Mouse (Mus musculus): ENCODE data around the gene Tmem266. TPM values are rescaled to one million over a fixed set of nuclear protein-coding genes. Genes with fewer than 3 reads are reported as not detected.

The Tmem266 gene
- polyA plus RNA-seq, 1 experiment from 2014 or later = 0.74 TPM

DNA sequence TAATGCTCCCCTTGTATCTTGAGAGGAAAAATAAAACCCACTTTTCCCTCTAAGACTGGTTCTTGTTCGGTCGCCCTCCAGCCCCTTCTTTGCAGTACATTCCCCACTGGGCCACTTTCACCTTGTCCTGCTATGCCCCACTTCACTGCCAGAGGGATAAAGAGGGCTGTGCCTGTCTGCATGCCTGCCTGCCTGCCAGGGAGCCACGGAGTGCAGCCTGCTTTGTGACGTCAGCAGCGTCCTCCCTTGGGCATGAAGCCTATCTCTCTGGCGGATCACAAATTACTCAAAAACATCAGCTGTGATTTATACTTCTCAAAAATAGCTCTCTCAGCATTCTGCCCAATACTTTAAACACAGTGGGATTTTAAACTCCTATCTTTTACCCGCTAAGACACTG lies 6.2 kb downstream of the Tmem266 start:
- no peak overlapping the region for H3K9ac ChIP-seq
- no peak overlapping the region for H3K27ac ChIP-seq
- peaks cover 5% of the 10 kb centered on the region; the same call in 1 of the 2 replicates for H3K9me3 ChIP-seq
- WGBS = 23% methylated on average over 7 of the region's 7 CpGs
- peaks cover 38% of the 10 kb centered on the region for H3K27me3 ChIP-seq
- H3K4me1 ChIP-seq = peaks cover 28% of the 10 kb centered on the region
- H3K36me3 ChIP-seq = no peaks in the 10 kb centered on the region
- no peak overlapping the region for H3K4me3 ChIP-seq
- no peak for ATAC-seq (ENCODE audit: insufficient number of reproducible peaks, insufficient read depth, low FRiP score, low TSS enrichment, low read depth)
- H3K4me2 ChIP-seq = peak overlapping the region; percentile 21; the same call in 1 of the 2 replicates

DNA sequence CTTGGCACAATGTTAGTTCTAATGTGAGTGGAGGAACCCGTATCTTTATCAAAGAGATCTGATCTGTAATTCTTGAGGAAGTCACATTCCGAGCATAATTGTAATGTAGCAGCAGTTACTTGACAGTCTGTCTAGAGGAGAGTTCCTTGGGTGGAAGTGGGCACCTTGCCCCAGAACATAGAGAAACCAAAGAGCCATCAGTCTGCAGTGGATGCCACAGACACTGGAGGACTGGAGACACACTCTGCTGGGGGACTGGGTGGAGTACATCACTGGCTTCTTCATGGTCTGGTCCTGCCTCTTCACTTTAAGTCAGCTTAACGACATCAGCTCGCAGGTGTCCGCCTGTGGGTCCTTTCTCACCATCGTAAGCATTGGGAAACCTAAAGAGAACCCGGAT lies 17.5 kb downstream of the Tmem266 start:
- Histone ChIP-seq H3K36me3 (no peaks in the 10 kb centered on the region), H3K4me1 (no peaks in the 10 kb centered on the region), H3K9me3 (no peaks in the 10 kb centered on the region), H3K4me2 (no peak overlapping the region), H3K4me3 (no peak overlapping the region), H3K9ac (no peak overlapping the region), H3K27ac (no peak overlapping the region), H3K27me3 (no peaks in the 10 kb centered on the region)
- 81% methylated on average over 7 of the region's 7 CpGs for WGBS
- no peak for ATAC-seq (ENCODE audit: insufficient number of reproducible peaks, insufficient read depth, low FRiP score, low TSS enrichment, low read depth)

DNA sequence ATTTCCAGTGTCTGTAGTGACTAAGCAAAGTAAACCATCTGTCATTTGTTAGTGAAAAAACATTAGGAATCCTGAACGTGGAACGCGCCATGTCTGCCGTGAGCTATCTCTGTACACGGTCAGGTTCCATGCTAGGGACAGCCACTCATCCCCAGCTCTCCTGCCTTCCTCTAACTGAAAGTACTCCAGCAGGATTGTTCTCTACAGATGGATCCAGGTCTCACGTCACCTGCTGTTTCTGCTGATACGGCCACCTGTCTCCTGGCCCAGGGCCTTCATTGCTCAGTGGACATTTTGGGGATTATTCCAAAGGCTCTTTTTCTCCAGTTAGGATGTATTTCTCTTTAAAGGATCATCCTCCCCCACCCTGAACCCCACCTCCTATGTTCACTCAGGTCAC lies 18.6 kb downstream of the Tmem266 start:
- Histone ChIP-seq H3K36me3 (no peaks in the 10 kb centered on the region), H3K27me3 (no peaks in the 10 kb centered on the region), H3K4me2 (no peak overlapping the region), H3K4me3 (no peak overlapping the region), H3K27ac (no peak overlapping the region), H3K9ac (no peak overlapping the region), H3K9me3 (no peaks in the 10 kb centered on the region), H3K4me1 (no peaks in the 10 kb centered on the region)
- no peak for ATAC-seq (ENCODE audit: insufficient number of reproducible peaks, insufficient read depth, low FRiP score, low TSS enrichment, low read depth)
- 89% methylated on average over 7 of the region's 7 CpGs for WGBS

DNA sequence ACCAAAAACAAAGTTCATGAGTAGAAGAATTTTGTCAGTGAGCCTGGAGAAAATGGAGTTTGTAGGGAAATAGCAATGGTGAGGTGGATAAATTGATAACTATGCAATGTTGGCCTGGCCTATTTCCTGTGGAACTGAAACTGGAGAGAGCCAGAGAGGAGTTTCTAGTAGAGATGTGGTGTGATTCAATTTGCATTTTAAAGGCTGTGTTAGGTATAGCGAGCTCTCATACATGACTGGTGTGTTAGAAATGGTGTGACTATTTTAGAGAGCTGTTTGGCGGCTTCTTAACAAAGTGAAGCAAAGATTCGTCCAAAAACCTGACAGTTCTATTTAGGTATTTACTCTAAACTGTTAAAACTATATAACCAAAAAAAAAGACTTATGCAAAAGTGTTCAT lies 22.0 kb downstream of the Tmem266 start:
- Histone ChIP-seq H3K9ac (no peak overlapping the region), H3K27me3 (no peaks in the 10 kb centered on the region), H3K4me2 (no peak overlapping the region), H3K36me3 (no peaks in the 10 kb centered on the region), H3K4me3 (no peak overlapping the region), H3K27ac (no peak overlapping the region), H3K4me1 (no peaks in the 10 kb centered on the region), H3K9me3 (no peaks in the 10 kb centered on the region)
- WGBS = 86% methylated on average over 3 of the region's 3 CpGs
- no peak for ATAC-seq (ENCODE audit: insufficient number of reproducible peaks, insufficient read depth, low FRiP score, low TSS enrichment, low read depth)

GRCm38 (mm10) chr9:55354686-55355085 lies 28.0 kb downstream of the Tmem266 start:
- Histone ChIP-seq H3K9me3 (no peaks in the 10 kb centered on the region), H3K27ac (no peak overlapping the region), H3K4me1 (no peaks in the 10 kb centered on the region), H3K4me2 (no peak overlapping the region), H3K36me3 (no peaks in the 10 kb centered on the region), H3K4me3 (no peak overlapping the region), H3K27me3 (no peaks in the 10 kb centered on the region), H3K9ac (no peak overlapping the region)
- 79% methylated on average over 3 of the region's 3 CpGs for WGBS
- no peak for ATAC-seq (ENCODE audit: insufficient number of reproducible peaks, insufficient read depth, low FRiP score, low TSS enrichment, low read depth)

GRCm38 (mm10) chr9:55355270-55355834 lies 28.6 kb downstream of the Tmem266 start:
- WGBS = 60% methylated on average over 8 of the region's 8 CpGs
- H3K36me3 ChIP-seq = no peaks in the 10 kb centered on the region
- H3K4me3 ChIP-seq = no peak overlapping the region

GRCm38 (mm10) chr9:55357164-55357563 lies 30.5 kb downstream of the Tmem266 start:
- Histone ChIP-seq H3K4me3 (no peak overlapping the region), H3K27me3 (no peaks in the 10 kb centered on the region), H3K27ac (no peak overlapping the region), H3K4me2 (no peak overlapping the region), H3K36me3 (no peaks in the 10 kb centered on the region), H3K4me1 (no peaks in the 10 kb centered on the region), H3K9ac (no peak overlapping the region), H3K9me3 (no peaks in the 10 kb centered on the region)
- WGBS = 73% methylated on average over 1 of the region's 1 CpGs
- no peak for ATAC-seq (ENCODE audit: insufficient number of reproducible peaks, insufficient read depth, low FRiP score, low TSS enrichment, low read depth)

More at GRCm38 (mm10) chr9:55355270-55355834, 28.6 kb downstream of the Tmem266 start:
- Histone ChIP-seq H3K4me2 (no peak overlapping the region), H3K9me3 (no peaks in the 10 kb centered on the region), H3K27ac (no peak overlapping the region), H3K9ac (no peak overlapping the region), H3K4me1 (no peaks in the 10 kb centered on the region), H3K27me3 (no peaks in the 10 kb centered on the region)
- ATAC-seq (ENCODE audit: insufficient number of reproducible peaks, insufficient read depth, low FRiP score, low TSS enrichment, low read depth) = no peak

GRCm38 (mm10) chr9:55360372-55360771 lies 33.7 kb downstream of the Tmem266 start:
- no peak overlapping the region for H3K4me2 ChIP-seq
- no peaks in the 10 kb centered on the region for H3K4me1 ChIP-seq
- ATAC-seq (ENCODE audit: insufficient number of reproducible peaks, insufficient read depth, low FRiP score, low TSS enrichment, low read depth) = no peak
- no peaks in the 10 kb centered on the region for H3K27me3 ChIP-seq
- WGBS = 80% methylated on average over 3 of the region's 3 CpGs
- no peaks in the 10 kb centered on the region for H3K9me3 ChIP-seq
- H3K4me3 ChIP-seq = no peak overlapping the region
- H3K9ac ChIP-seq = no peak overlapping the region
- no peak overlapping the region for H3K27ac ChIP-seq
- no peaks in the 10 kb centered on the region for H3K36me3 ChIP-seq

DNA sequence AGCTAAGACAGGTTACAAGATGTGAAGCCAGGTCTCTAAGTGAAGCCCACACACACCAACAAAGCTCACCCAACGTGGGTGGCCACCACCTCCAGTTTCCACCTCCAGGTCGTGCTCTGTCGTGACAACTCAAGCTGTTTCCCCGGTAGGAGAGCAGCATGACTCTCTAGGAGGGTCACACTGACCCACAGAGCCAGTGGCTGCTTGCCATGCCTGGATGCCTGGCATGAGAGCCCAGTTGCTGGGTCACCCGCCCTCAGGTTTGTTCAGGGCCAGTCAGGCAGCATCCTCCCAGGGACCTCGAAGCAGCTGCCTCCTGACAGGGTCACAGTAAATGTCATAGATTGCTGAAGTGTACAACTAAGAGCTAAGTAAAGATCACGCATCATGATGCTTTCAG lies 34.1 kb downstream of the Tmem266 start:
- WGBS = 59% methylated on average over 7 of the region's 7 CpGs

DNA sequence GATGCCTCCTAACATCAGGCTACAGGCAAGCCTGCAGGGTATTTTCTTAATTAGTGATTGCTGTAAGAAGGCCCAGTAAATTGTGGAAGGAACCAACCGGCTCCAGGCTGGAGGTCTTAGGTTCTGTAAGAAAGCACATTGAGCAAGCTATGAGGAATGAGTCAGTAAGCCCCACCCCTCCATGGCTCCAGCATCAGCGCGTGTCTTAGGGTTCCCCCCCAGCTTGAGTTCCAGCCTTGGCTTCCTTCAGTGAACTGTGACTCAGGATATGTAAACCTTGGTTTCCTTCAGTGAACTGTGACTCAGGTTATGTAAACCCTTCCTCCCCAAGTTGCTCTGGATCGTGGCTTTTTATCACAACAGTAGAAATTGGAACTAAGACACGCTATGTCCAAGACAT lies 35.3 kb downstream of the Tmem266 start:
- H3K36me3 ChIP-seq = no peaks in the 10 kb centered on the region
- H3K9ac ChIP-seq = no peak overlapping the region
- H3K4me1 ChIP-seq = no peaks in the 10 kb centered on the region
- no peaks in the 10 kb centered on the region for H3K27me3 ChIP-seq
- H3K4me3 ChIP-seq = no peak overlapping the region
- H3K4me2 ChIP-seq = no peak overlapping the region
- no peak for ATAC-seq (ENCODE audit: insufficient number of reproducible peaks, insufficient read depth, low FRiP score, low TSS enrichment, low read depth)
- no peaks in the 10 kb centered on the region for H3K9me3 ChIP-seq
- WGBS = 77% methylated on average over 5 of the region's 5 CpGs
- no peak overlapping the region for H3K27ac ChIP-seq

More for the DNA sequence above, 34.1 kb downstream of the Tmem266 start:
- ATAC-seq (ENCODE audit: insufficient number of reproducible peaks, insufficient read depth, low FRiP score, low TSS enrichment, low read depth) = no peak
- Histone ChIP-seq H3K27ac (no peak overlapping the region), H3K4me2 (no peak overlapping the region), H3K9ac (no peak overlapping the region), H3K36me3 (no peaks in the 10 kb centered on the region), H3K27me3 (no peaks in the 10 kb centered on the region), H3K4me3 (no peak overlapping the region), H3K4me1 (no peaks in the 10 kb centered on the region), H3K9me3 (no peaks in the 10 kb centered on the region)

GRCm38 (mm10) chr9:55363707-55364106 lies 37.0 kb downstream of the Tmem266 start:
- H3K27me3 ChIP-seq = no peaks in the 10 kb centered on the region
- H3K27ac ChIP-seq = no peak overlapping the region
- no peak overlapping the region for H3K4me3 ChIP-seq
- ATAC-seq (ENCODE audit: insufficient number of reproducible peaks, insufficient read depth, low FRiP score, low TSS enrichment, low read depth) = no peak
- H3K4me2 ChIP-seq = no peak overlapping the region
- H3K36me3 ChIP-seq = no peaks in the 10 kb centered on the region
- H3K9me3 ChIP-seq = no peaks in the 10 kb centered on the region
- H3K9ac ChIP-seq = no peak overlapping the region
- H3K4me1 ChIP-seq = no peaks in the 10 kb centered on the region

DNA sequence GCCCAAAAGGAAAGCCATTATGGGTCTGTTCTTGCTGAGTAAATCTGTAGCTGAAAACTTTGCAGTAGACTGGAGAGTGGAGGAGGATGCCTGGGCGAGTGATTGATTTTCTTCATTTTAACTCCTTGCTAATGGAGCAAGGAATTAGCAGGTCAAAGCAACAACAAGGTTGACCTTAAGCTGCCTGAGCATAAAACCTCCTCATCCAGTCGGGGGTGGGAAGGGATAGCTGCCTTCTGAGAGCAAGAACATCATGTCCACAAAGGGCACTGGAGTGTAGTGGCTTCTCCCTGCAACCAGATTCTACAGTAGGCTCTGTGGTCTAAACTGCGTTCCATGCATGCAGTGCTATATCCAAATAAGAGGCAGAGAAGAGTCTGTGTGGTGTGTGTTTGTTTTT lies 41.3 kb downstream of the Tmem266 start:
- ATAC-seq (ENCODE audit: insufficient number of reproducible peaks, insufficient read depth, low FRiP score, low TSS enrichment, low read depth) = no peak
- H3K4me3 ChIP-seq = no peak overlapping the region
- 59% methylated on average over 3 of the region's 3 CpGs for WGBS
- H3K4me2 ChIP-seq = no peak overlapping the region
- H3K9me3 ChIP-seq = no peaks in the 10 kb centered on the region
- no peak overlapping the region for H3K9ac ChIP-seq
- no peaks in the 10 kb centered on the region for H3K36me3 ChIP-seq
- H3K27me3 ChIP-seq = no peaks in the 10 kb centered on the region
- no peaks in the 10 kb centered on the region for H3K4me1 ChIP-seq
- H3K27ac ChIP-seq = no peak overlapping the region

DNA sequence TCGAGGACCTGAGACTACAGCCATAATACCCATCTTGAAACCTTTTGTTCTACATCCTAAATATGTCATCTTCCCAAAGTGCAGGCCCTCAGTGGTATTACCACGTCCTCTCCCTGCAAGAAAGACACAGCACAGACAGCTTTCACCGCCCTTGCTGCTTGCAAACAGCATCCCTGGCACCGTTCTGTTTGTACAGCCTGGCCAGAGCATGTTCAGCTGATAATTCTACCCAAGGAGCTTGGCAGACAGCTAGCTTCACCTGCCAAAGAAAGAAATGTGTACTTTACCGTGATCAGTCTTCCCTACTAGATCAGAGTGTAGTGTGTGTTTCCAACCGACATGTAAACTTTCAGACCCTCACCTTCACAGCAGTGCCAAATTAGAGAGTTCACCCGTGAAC lies 45.2 kb downstream of the Tmem266 start:
- Histone ChIP-seq H3K36me3 (no peaks in the 10 kb centered on the region), H3K4me2 (no peak overlapping the region), H3K4me1 (no peaks in the 10 kb centered on the region), H3K27ac (no peak overlapping the region), H3K9me3 (no peaks in the 10 kb centered on the region), H3K27me3 (no peaks in the 10 kb centered on the region), H3K4me3 (no peak overlapping the region), H3K9ac (no peak overlapping the region)
- ATAC-seq (ENCODE audit: insufficient number of reproducible peaks, insufficient read depth, low FRiP score, low TSS enrichment, low read depth) = no peak
- 80% methylated on average over 7 of the region's 7 CpGs for WGBS
